Mouse (Mus musculus): ENCODE measurements at regions not wholly inside any gene's neighbourhood (a gene's known extent, or its start where the extent isn't known, plus 50 kb on each side); places are given as distances from the start of the nearest gene placed in this dataset.

GRCm38 (mm10) chr16:63351511-63352125, 497.5 kb downstream of the Pros1 start:
- H3K36me3 ChIP-seq (replicated peaks; ENCODE audit: insufficient read depth, low read length), result no peaks in the 10 kb centered on the region
- no peak overlapping the region for H3K4me3 ChIP-seq (ENCODE audit: low read depth, low read length)
- no peak overlapping the region for H3K4me2 ChIP-seq (ENCODE audit: low read depth, low read length)
- no peaks in the 10 kb centered on the region for H3K27me3 ChIP-seq (ENCODE audit: insufficient read depth, low read length)
- DNase-seq (no peak), ATAC-seq (no peak)
- H3K4me1 ChIP-seq (ENCODE audit: insufficient read depth), result no peaks in the 10 kb centered on the region
- WGBS (ENCODE audit: insufficient replicate concordance), result 78% methylated on average over 6 of the region's 6 CpGs
- no peaks in the 10 kb centered on the region for H3K9me3 ChIP-seq (ENCODE audit: low read length)
- no peak overlapping the region for H3K9ac ChIP-seq (replicated peaks)
- TF ChIP-seq CTCF (IDR thresholded peaks at IDR 0.05; ENCODE audit: low read depth) (no peak), EP300 (IDR thresholded peaks at IDR 0.05; ENCODE audit: low read depth) (no peak)
- no peak overlapping the region for H3K27ac ChIP-seq (ENCODE audit: low read depth)

GRCm38 (mm10) chr16:63369868-63370267, 494.1 kb downstream of the Epha3 start:
- no peak for DNase-seq
- ATAC-seq, result no peak
- Histone ChIP-seq H3K27ac (ENCODE audit: low read depth) (no peak overlapping the region), H3K9me3 (ENCODE audit: low read length) (no peaks in the 10 kb centered on the region), H3K27me3 (ENCODE audit: insufficient read depth, low read length) (no peaks in the 10 kb centered on the region), H3K4me1 (ENCODE audit: insufficient read depth) (no peaks in the 10 kb centered on the region), H3K36me3 (replicated peaks; ENCODE audit: insufficient read depth, low read length) (no peaks in the 10 kb centered on the region), H3K9ac (replicated peaks) (no peak overlapping the region), H3K4me3 (ENCODE audit: low read depth, low read length) (no peak overlapping the region), H3K4me2 (ENCODE audit: low read depth, low read length) (no peak overlapping the region)
- 73% methylated on average over 5 of the region's 5 CpGs for WGBS (ENCODE audit: insufficient replicate concordance)
- no peak for TF ChIP-seq EP300 (IDR thresholded peaks at IDR 0.05; ENCODE audit: low read depth)
- TF ChIP-seq CTCF (IDR thresholded peaks at IDR 0.05; ENCODE audit: low read depth), result no peak

GRCm38 (mm10) chr16:63371275-63371674, 492.7 kb downstream of the Epha3 start:
- no peak overlapping the region for H3K9ac ChIP-seq (replicated peaks)
- H3K4me3 ChIP-seq (ENCODE audit: low read depth, low read length), result no peak overlapping the region
- TF ChIP-seq CTCF (IDR thresholded peaks at IDR 0.05; ENCODE audit: low read depth), result no peak
- no peak for TF ChIP-seq EP300 (IDR thresholded peaks at IDR 0.05; ENCODE audit: low read depth)
- ATAC-seq, result no peak
- no peaks in the 10 kb centered on the region for H3K36me3 ChIP-seq (replicated peaks; ENCODE audit: insufficient read depth, low read length)
- no peaks in the 10 kb centered on the region for H3K27me3 ChIP-seq (ENCODE audit: insufficient read depth, low read length)
- no peak overlapping the region for H3K27ac ChIP-seq (ENCODE audit: low read depth)
- H3K4me2 ChIP-seq (ENCODE audit: low read depth, low read length), result no peak overlapping the region
- no peak for DNase-seq
- 63% methylated on average over 5 of the region's 5 CpGs for WGBS (ENCODE audit: insufficient replicate concordance)
- H3K9me3 ChIP-seq (ENCODE audit: low read length), result no peaks in the 10 kb centered on the region
- no peaks in the 10 kb centered on the region for H3K4me1 ChIP-seq (ENCODE audit: insufficient read depth)

- H3K9me3 ChIP-seq (ENCODE audit: low read length), result no peaks in the 10 kb centered on the region
- H3K27ac ChIP-seq (ENCODE audit: low read depth), result no peak overlapping the region
- no peak overlapping the region for H3K4me2 ChIP-seq (ENCODE audit: low read depth, low read length)
- no peaks in the 10 kb centered on the region for H3K4me1 ChIP-seq (ENCODE audit: insufficient read depth)
- WGBS (ENCODE audit: insufficient replicate concordance), result 90% methylated on average over 1 of the region's 1 CpGs
- H3K36me3 ChIP-seq (replicated peaks; ENCODE audit: insufficient read depth, low read length), result no peaks in the 10 kb centered on the region
- no peak for ATAC-seq
- no peak overlapping the region for H3K4me3 ChIP-seq (ENCODE audit: low read depth, low read length)
- DNase-seq, result no peak
- no peak for TF ChIP-seq EP300 (IDR thresholded peaks at IDR 0.05; ENCODE audit: low read depth)
- no peak for TF ChIP-seq CTCF (IDR thresholded peaks at IDR 0.05; ENCODE audit: low read depth)
- no peak overlapping the region for H3K9ac ChIP-seq (replicated peaks)
- H3K27me3 ChIP-seq (ENCODE audit: insufficient read depth, low read length), result no peaks in the 10 kb centered on the region
Measured at GRCm38 (mm10) chr16:63404976-63405375, 459.0 kb downstream of the Epha3 start.

- ATAC-seq, result no peak
Measured at GRCm38 (mm10) chr16:63412656-63413055, 451.3 kb downstream of the Epha3 start.

GRCm38 (mm10) chr16:63452301-63452700, 411.7 kb downstream of the Epha3 start:
- ATAC-seq, result no peak
- Histone ChIP-seq H3K4me2 (ENCODE audit: low read depth, low read length) (no peak overlapping the region), H3K27me3 (ENCODE audit: insufficient read depth, low read length) (no peaks in the 10 kb centered on the region), H3K4me1 (ENCODE audit: insufficient read depth) (no peaks in the 10 kb centered on the region), H3K9me3 (ENCODE audit: low read length) (peaks cover 2% of the 10 kb centered on the region; the same call in 1 of the 2 replicates), H3K27ac (ENCODE audit: low read depth) (no peak overlapping the region), H3K9ac (replicated peaks) (no peak overlapping the region), H3K4me3 (ENCODE audit: low read depth, low read length) (no peak overlapping the region), H3K36me3 (replicated peaks; ENCODE audit: insufficient read depth, low read length) (no peaks in the 10 kb centered on the region)
- WGBS (ENCODE audit: insufficient replicate concordance), result 46% methylated on average over 4 of the region's 4 CpGs
- no peak for DNase-seq
- TF ChIP-seq EP300 (IDR thresholded peaks at IDR 0.05; ENCODE audit: low read depth), result no peak
- no peak for TF ChIP-seq CTCF (IDR thresholded peaks at IDR 0.05; ENCODE audit: low read depth)

More at GRCm38 (mm10) chr16:63412656-63413055, 451.3 kb downstream of the Epha3 start:
- no peaks in the 10 kb centered on the region for H3K36me3 ChIP-seq (replicated peaks; ENCODE audit: insufficient read depth, low read length)
- no peak for DNase-seq
- no peaks in the 10 kb centered on the region for H3K27me3 ChIP-seq (ENCODE audit: insufficient read depth, low read length)
- TF ChIP-seq CTCF (IDR thresholded peaks at IDR 0.05; ENCODE audit: low read depth), result no peak
- no peak for TF ChIP-seq EP300 (IDR thresholded peaks at IDR 0.05; ENCODE audit: low read depth)
- no peak overlapping the region for H3K4me3 ChIP-seq (ENCODE audit: low read depth, low read length)
- no peak overlapping the region for H3K4me2 ChIP-seq (ENCODE audit: low read depth, low read length)
- no peaks in the 10 kb centered on the region for H3K4me1 ChIP-seq (ENCODE audit: insufficient read depth)
- H3K9ac ChIP-seq (replicated peaks), result no peak overlapping the region
- 80% methylated on average over 1 of the region's 1 CpGs for WGBS (ENCODE audit: insufficient replicate concordance)
- no peak overlapping the region for H3K27ac ChIP-seq (ENCODE audit: low read depth)
- no peaks in the 10 kb centered on the region for H3K9me3 ChIP-seq (ENCODE audit: low read length)

Data from liver, postnatal 0 days (tissue).